Mouse (Mus musculus): ENCODE measurements around the gene Wtip.
"Not testable (repeated sequence)": the region's sequence is repeated elsewhere in the genome, so short reads cannot be mapped to it uniquely, and the experiment has no call there.

The Wtip gene

DNA sequence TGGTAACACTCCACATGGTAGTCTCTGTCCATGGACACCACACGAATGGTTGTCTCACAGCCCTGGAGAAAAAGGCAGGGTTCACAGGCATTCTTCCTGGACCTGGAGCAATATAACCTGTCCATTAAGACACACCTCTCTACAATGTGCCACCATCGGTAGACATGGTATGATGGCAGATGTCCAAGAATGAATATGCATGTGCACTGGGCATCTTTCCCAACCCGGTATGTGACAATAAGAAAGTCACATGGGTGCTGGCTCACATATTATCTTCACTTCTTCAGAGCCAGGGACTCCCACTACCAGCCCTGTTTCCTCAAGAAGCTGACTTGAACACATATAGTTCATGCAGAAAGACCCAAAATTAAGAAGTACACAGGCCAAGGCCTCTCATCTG, 16.5 kb downstream of the Wtip start:
- DNase-seq (ENCODE audit: low spot score) = no peak

DNA sequence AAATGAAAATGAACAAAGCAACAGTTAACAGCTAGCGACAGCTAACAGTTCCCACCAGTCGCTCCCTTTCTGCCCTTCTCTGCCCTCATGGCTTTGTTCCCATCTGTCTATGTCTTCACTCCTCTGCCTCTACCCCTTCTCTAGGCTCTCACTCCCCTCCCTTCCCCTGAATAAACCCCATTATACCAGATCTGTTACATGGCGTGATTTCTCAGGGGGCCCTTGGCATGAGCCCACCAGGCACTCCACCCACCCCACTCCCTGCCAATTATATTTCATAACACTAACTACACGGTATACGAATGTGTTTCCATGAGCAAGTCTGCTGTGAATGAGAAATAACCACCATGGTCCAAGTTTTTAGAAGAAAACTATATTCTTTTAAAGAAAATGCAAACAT, 23.9 kb downstream of the Wtip start:
- no peak for DNase-seq (ENCODE audit: low spot score)

DNA sequence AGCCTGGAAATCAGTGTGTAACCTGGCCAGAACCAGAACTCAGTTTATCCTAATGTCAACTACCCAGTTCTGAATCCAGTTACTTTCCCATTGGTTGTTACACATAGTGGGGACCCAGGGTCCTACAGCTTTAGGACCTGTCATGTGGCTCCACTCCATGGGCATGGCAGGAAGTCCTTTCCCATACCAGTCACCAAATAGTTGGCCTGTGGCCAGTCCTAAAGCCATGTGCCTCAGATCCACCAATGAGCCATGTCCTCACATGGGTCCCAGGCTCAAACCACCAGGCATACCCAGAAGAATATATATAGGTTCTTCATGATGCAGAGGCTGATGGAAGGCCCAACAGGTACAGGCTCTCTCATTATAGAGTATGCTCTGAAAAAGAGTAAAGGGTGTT, 31.8 kb downstream of the Wtip start:
- DNase-seq (ENCODE audit: low spot score) = no peak

DNA sequence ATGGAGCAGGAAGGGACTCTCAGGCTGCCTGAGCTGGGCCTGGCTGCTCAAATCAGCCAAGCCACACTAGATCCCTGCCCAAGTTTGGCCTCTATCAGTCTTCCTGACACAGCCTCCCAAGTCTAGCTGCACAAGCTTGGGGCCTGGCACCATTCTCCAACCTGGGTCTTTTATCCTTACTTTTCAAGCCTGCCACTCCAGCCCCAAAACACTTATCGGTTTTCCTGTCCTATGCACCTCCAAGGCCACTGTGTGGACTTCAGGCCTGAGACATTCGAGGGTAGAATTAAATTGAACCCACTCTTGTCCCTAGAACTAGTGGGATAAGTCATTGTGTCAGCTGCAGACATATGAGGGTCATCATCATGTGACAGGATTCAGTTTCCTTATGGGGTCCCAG, 33.1 kb downstream of the Wtip start:
- no peak for DNase-seq (ENCODE audit: low spot score)

DNA sequence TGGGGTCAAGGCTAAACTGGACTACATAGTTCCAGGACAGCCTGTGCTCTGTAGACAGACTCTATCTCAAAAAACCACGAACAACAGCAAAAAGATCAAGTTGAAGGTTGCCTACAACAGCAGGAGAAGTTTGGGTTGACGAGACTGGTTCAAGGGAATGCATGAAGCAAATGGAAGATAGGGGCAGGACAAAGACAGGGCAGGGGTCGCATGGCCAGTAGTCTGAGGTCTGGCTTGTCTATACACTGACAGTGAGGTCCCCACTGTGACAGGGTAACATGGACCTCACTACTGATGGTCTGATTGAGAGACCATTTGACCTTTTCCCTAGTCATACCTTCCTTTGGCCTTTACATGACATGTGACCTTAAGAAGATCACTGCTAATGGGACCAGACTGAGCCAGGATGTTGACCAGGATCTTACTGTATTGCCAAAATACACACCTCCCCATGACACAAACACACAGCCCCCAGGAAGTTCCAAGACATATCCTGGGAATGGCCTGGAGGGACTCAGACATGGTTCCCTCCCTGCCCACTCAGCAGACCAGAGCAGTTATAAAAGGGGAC, 38.1 kb downstream of the Wtip start, which contains the start of gene Scgb1b30:
Scgb1b30 (plus strand) TSS at position 521 of the 571 bp plus-strand sequence.
- no peak for DNase-seq (ENCODE audit: low spot score)

- not testable (repeated sequence) for DNase-seq (ENCODE audit: low spot score)
Measured at GRCm38 (mm10) chr7:34068132-34068531, 64.9 kb downstream of the Wtip start.

Measured in layer of hippocampus, adult 11-12 months (tissue).